Comparison of ENCODE assay signal across 8 mouse cellular contexts in genomic region chr19:8984255-8984868, GRCm38 (mm10). TPM values are rescaled to one million over a fixed set of nuclear protein-coding genes. Genes with fewer than 3 reads are reported as not detected.
DNase-seq lines count a peak whose midpoint lies in the region; ATAC-seq lines count a peak whose summit lies in the region.

No protein-coding gene starts in this region.

- no peak overlapping the region for H3K4me3 ChIP-seq in brown adipose tissue, adult 24 weeks (ENCODE audit: insufficient read depth, low read depth, low read length)

- DNase-seq in spleen, adult 12 weeks (ENCODE audit: low spot score) = peak; percentile 61
- no peak for DNase-seq in spleen, postnatal 14 days (ENCODE audit: low spot score in 2 of 2)
- peak; percentile 64 for DNase-seq in gastrocnemius, postnatal 25 days
- DNase-seq in lung, postnatal 4 days = peak; percentile 87 to 92
- DNase-seq in spleen, postnatal 36 days (ENCODE audit: low spot score in 2 of 2) = peak; percentile 84 to 85
- no peak for DNase-seq in urinary bladder, postnatal 25 days (ENCODE audit: low spot score)

- peaks cover 23% of the 10 kb centered on the region for H3K4me1 ChIP-seq in brown adipose tissue, adult 24 weeks (ENCODE audit: control insufficient read depth, insufficient read depth, insufficient read length, low read length)

- peak overlapping the region; percentile 66 for H3K27ac ChIP-seq in brown adipose tissue, adult 24 weeks (replicated peaks; ENCODE audit: low read depth, low read length)

- peak; percentile 90 for ATAC-seq in inflammation-experienced regulatory T-cells, adult 6 months

RNA-seq across cellular contexts. Expression of gene Ahnak, which starts 4.7 kb away (rescaled TPM):
- 133 and 177 TPM in 2 replicates for polyA plus RNA-seq in brown adipose tissue, adult 24 weeks (2012; ENCODE audit: insufficient read depth, insufficient read length, missing spikeins)
- 100 to 1,000 TPM; 183 to 204 TPM for total RNA-seq in gastrocnemius, postnatal 25 days (2021)
- 10 to 100 TPM; 42.4 to 81.3 (median 54.5) TPM for polyA plus RNA-seq in inflammation-experienced regulatory T-cells, adult 6 months (2017; shearing (Covaris generic))

RNA-seq across cellular contexts. Expression of gene Eef1g, which starts 17.5 kb away (rescaled TPM):
- 134 and 135 TPM in 2 replicates for polyA plus RNA-seq in brown adipose tissue, adult 24 weeks (2012; ENCODE audit: insufficient read depth, insufficient read length, missing spikeins)
- 100 to 1,000 TPM; 464 to 492 TPM for total RNA-seq in gastrocnemius, postnatal 25 days (2021)
- 100 to 1,000 TPM; 465 to 725 (median 677) TPM for polyA plus RNA-seq in inflammation-experienced regulatory T-cells, adult 6 months (2017; shearing (Covaris generic))

RNA-seq across cellular contexts. Expression of gene Tut1, which starts 30.7 kb away (rescaled TPM):
- 6.9 and 7.5 TPM in 2 replicates for polyA plus RNA-seq in brown adipose tissue, adult 24 weeks (2012; ENCODE audit: insufficient read depth, insufficient read length, missing spikeins)
- 1 to 10 TPM; 5.7 to 7.2 TPM for total RNA-seq in gastrocnemius, postnatal 25 days (2021)
- 10 to 100 TPM; 17.6 to 38.3 (median 35.3) TPM for polyA plus RNA-seq in inflammation-experienced regulatory T-cells, adult 6 months (2017; shearing (Covaris generic))

RNA-seq across cellular contexts. Expression of gene Mta2, which starts 42.7 kb away (rescaled TPM):
- polyA plus RNA-seq in brown adipose tissue, adult 24 weeks (2012; ENCODE audit: insufficient read depth, insufficient read length, missing spikeins) = 28.2 and 30.6 TPM in 2 replicates
- 10 to 100 TPM; 19.5 to 21.9 TPM for total RNA-seq in gastrocnemius, postnatal 25 days (2021)
- polyA plus RNA-seq in inflammation-experienced regulatory T-cells, adult 6 months (2017; shearing (Covaris generic)) = 10 to 100 TPM; 78.8 to 96.7 (median 81.2) TPM

RNA-seq across cellular contexts. Expression of gene Eml3, which starts 55.0 kb away (rescaled TPM):
- polyA plus RNA-seq in brown adipose tissue, adult 24 weeks (2012; ENCODE audit: insufficient read depth, insufficient read length, missing spikeins) = 11.6 and 12.9 TPM in 2 replicates
- total RNA-seq in gastrocnemius, postnatal 25 days (2021) = 1 to 10 TPM; 6.0 to 7.2 TPM
- 10 to 100 TPM; 20.3 to 25.7 (median 20.4) TPM for polyA plus RNA-seq in inflammation-experienced regulatory T-cells, adult 6 months (2017; shearing (Covaris generic))

Comparison
In these comparisons a context has a peak if more than half of its experiments do, and no peak if none do; other contexts are left out.
1. DNase-seq: peak in spleen, adult 12 weeks (single experiment), gastrocnemius, postnatal 25 days (single experiment), lung, postnatal 4 days (2 of 2) and spleen, postnatal 36 days (2 of 2); none in spleen, postnatal 14 days (0 of 2) and urinary bladder, postnatal 25 days (single experiment).